In genomic region chr10:80084817-80085487, GRCm38 (mm10) we compare ENCODE assay signal across 7 mouse cellular contexts. TPM values are rescaled to one million over a fixed set of nuclear protein-coding genes. Genes with fewer than 3 reads are reported as not detected.
DNase-seq lines count a peak whose midpoint lies in the region; ATAC-seq and TF ChIP-seq lines count a peak whose summit lies in the region.

No protein-coding gene starts in this region.

- peak overlapping the region; percentile 40 for H3K27ac ChIP-seq in liver, embryonic 13.5 days
- H3K27ac ChIP-seq in liver, postnatal 0 days (ENCODE audit: low read depth), result no peak overlapping the region
- peak overlapping the region; percentile 81 for H3K27ac ChIP-seq in embryonic fibroblast, embryonic 13.5 days (ENCODE audit: insufficient read depth, low read length)

- H3K4me3 ChIP-seq in liver, embryonic 13.5 days (replicated peaks), result no peak overlapping the region
- no peak overlapping the region for H3K4me3 ChIP-seq in liver, postnatal 0 days (ENCODE audit: low read depth, low read length)
- no peak overlapping the region for H3K4me3 ChIP-seq in embryonic fibroblast, embryonic 13.5 days (ENCODE audit: insufficient read depth, low read length)

- TF ChIP-seq CTCF in liver, postnatal 0 days (IDR thresholded peaks at IDR 0.05; ENCODE audit: low read depth), result no peak
- TF ChIP-seq CTCF in embryonic fibroblast, embryonic 13.5 days (IDR thresholded peaks at IDR 0.05; ENCODE audit: borderline replicate concordance, insufficient read depth, low read length), result no peak

- H3K4me1 ChIP-seq in liver, embryonic 13.5 days (replicated peaks), result peaks cover 72% of the 10 kb centered on the region
- peaks cover 35% of the 10 kb centered on the region for H3K4me1 ChIP-seq in liver, postnatal 0 days (ENCODE audit: insufficient read depth)
- H3K4me1 ChIP-seq in embryonic fibroblast, embryonic 13.5 days (ENCODE audit: control insufficient read depth, insufficient read depth, low read length), result peaks cover 13% of the 10 kb centered on the region

- no peaks in the 10 kb centered on the region for H3K27me3 ChIP-seq in liver, embryonic 13.5 days
- H3K27me3 ChIP-seq in liver, postnatal 0 days (ENCODE audit: insufficient read depth, low read length), result no peaks in the 10 kb centered on the region

- H3K4me2 ChIP-seq in liver, embryonic 13.5 days, result no peak overlapping the region
- no peak overlapping the region for H3K4me2 ChIP-seq in liver, postnatal 0 days (ENCODE audit: low read depth, low read length)

- TF ChIP-seq EP300 in liver, postnatal 0 days (IDR thresholded peaks at IDR 0.05; ENCODE audit: low read depth), result no peak

- H3K9ac ChIP-seq in liver, embryonic 13.5 days, result no peak overlapping the region
- no peak overlapping the region for H3K9ac ChIP-seq in liver, postnatal 0 days (replicated peaks)

- DNase-seq in liver, embryonic 13.5 days, result no peak
- DNase-seq in liver, postnatal 0 days, result no peak
- DNase-seq in kidney, adult 8-10 months, result peak; percentile 60 to 65
- peak; percentile 51 to 59 for DNase-seq in right cerebral cortex, postnatal 10 days (ENCODE audit: low spot score in 2 of 2)
- DNase-seq in natural killer cell, adult 2 months (ENCODE audit: low spot score in 2 of 2), result no peak

- 86% methylated on average over 9 of the region's 9 CpGs for WGBS in liver, embryonic 13.5 days (ENCODE audit: insufficient replicate concordance)
- 76% methylated on average over 9 of the region's 9 CpGs for WGBS in liver, postnatal 0 days (ENCODE audit: insufficient replicate concordance)

- peaks cover 59% of the 10 kb centered on the region for H3K36me3 ChIP-seq in liver, embryonic 13.5 days
- peaks cover 59% of the 10 kb centered on the region for H3K36me3 ChIP-seq in liver, postnatal 0 days (replicated peaks; ENCODE audit: insufficient read depth, low read length)

- 0 out of 2 replicates have a peak, but pooled peaks have one; percentile 16 for TF ChIP-seq POLR2A in embryonic fibroblast, embryonic 13.5 days (IDR thresholded peaks at IDR 0.05; ENCODE audit: low read depth, low read length)

- H3K9me3 ChIP-seq in liver, embryonic 13.5 days (replicated peaks), result no peaks in the 10 kb centered on the region
- H3K9me3 ChIP-seq in liver, postnatal 0 days (ENCODE audit: low read length), result no peaks in the 10 kb centered on the region

- ATAC-seq in liver, embryonic 13.5 days (ENCODE audit: low read depth), result no peak
- no peak for ATAC-seq in liver, postnatal 0 days
- no peak for ATAC-seq in monocyte, adult 5-6 weeks (replicated peaks; ENCODE audit: insufficient number of reproducible peaks, low FRiP score, low TSS enrichment, poor library complexity, severe bottlenecking)

RNA-seq across cellular contexts. Expression of gene Sbno2, which starts 20.4 kb away (rescaled TPM):
- polyA plus RNA-seq in liver, embryonic 13.5 days (2015; fragmentation: Nextera tagmentation; extraction: Ambion mirVana), result 9.2 and 9.9 TPM in 2 replicates
- polyA plus RNA-seq in liver, postnatal 0 days (2015; fragmentation: Nextera tagmentation; extraction: Ambion mirVana), result 7.4 and 8.7 TPM in 2 replicates
- polyA plus RNA-seq in embryonic fibroblast, embryonic 13.5 days (2011; ENCODE audit: insufficient read length, low read depth, missing spikeins), result 50.7 and 53.5 TPM in 2 replicates
- 50.6 to 75.0 TPM (median 51.9 TPM) in 3 replicates for total RNA-seq in monocyte, adult 5-6 weeks (2017)

RNA-seq across cellular contexts. Expression of gene Stk11, which starts 30.7 kb away (rescaled TPM):
- polyA plus RNA-seq in liver, embryonic 13.5 days (2015; fragmentation: Nextera tagmentation; extraction: Ambion mirVana), result 16.2 and 18.3 TPM in 2 replicates
- polyA plus RNA-seq in liver, postnatal 0 days (2015; fragmentation: Nextera tagmentation; extraction: Ambion mirVana), result 9.1 and 11.2 TPM in 2 replicates
- polyA plus RNA-seq in embryonic fibroblast, embryonic 13.5 days (2011; ENCODE audit: insufficient read length, low read depth, missing spikeins), result 80.8 and 91.7 TPM in 2 replicates
- total RNA-seq in monocyte, adult 5-6 weeks (2017), result 155 to 177 TPM (median 155 TPM) in 3 replicates

RNA-seq across cellular contexts. Expression of gene Gpx4, which starts 38.0 kb away (rescaled TPM):
- 677 TPM in 2 replicates for polyA plus RNA-seq in liver, embryonic 13.5 days (2015; fragmentation: Nextera tagmentation; extraction: Ambion mirVana)
- polyA plus RNA-seq in liver, postnatal 0 days (2015; fragmentation: Nextera tagmentation; extraction: Ambion mirVana), result 537 and 560 TPM in 2 replicates
- 214 and 217 TPM in 2 replicates for polyA plus RNA-seq in embryonic fibroblast, embryonic 13.5 days (2011; ENCODE audit: insufficient read length, low read depth, missing spikeins)
- total RNA-seq in monocyte, adult 5-6 weeks (2017), result 250 to 253 TPM (median 251 TPM) in 3 replicates

RNA-seq across cellular contexts. Expression of gene Polr2e, which starts 45.4 kb away (rescaled TPM):
- polyA plus RNA-seq in liver, embryonic 13.5 days (2015; fragmentation: Nextera tagmentation; extraction: Ambion mirVana), result 120 and 122 TPM in 2 replicates
- polyA plus RNA-seq in liver, postnatal 0 days (2015; fragmentation: Nextera tagmentation; extraction: Ambion mirVana), result 57.0 and 58.3 TPM in 2 replicates
- 46.3 and 61.0 TPM in 2 replicates for polyA plus RNA-seq in embryonic fibroblast, embryonic 13.5 days (2011; ENCODE audit: insufficient read length, low read depth, missing spikeins)
- total RNA-seq in monocyte, adult 5-6 weeks (2017), result 83.4 to 130 TPM (median 95.9 TPM) in 3 replicates

RNA-seq across cellular contexts. Expression of gene Atp5d, which starts 53.5 kb away (rescaled TPM):
- 358 and 362 TPM in 2 replicates for polyA plus RNA-seq in liver, embryonic 13.5 days (2015; fragmentation: Nextera tagmentation; extraction: Ambion mirVana)
- 537 and 576 TPM in 2 replicates for polyA plus RNA-seq in liver, postnatal 0 days (2015; fragmentation: Nextera tagmentation; extraction: Ambion mirVana)
- polyA plus RNA-seq in embryonic fibroblast, embryonic 13.5 days (2011; ENCODE audit: insufficient read length, low read depth, missing spikeins), result 202 and 250 TPM in 2 replicates
- 26.1 to 49.8 TPM (median 29.5 TPM) in 3 replicates for total RNA-seq in monocyte, adult 5-6 weeks (2017)

Comparison
In these comparisons a context has a peak if more than half of its experiments do, and no peak if none do; other contexts are left out.
1. DNase-seq: peak in kidney, adult 8-10 months (2 of 2) and right cerebral cortex, postnatal 10 days (2 of 2); none in liver, embryonic 13.5 days (single experiment), liver, postnatal 0 days (single experiment) and natural killer cell, adult 2 months (0 of 2).